Mouse (Mus musculus) neutrophil, adult 5-6 weeks (primary cell): ENCODE data around the gene Slco2a1. TPM values are rescaled to one million over a fixed set of nuclear protein-coding genes. Genes with fewer than 3 reads are reported as not detected.
A peak's percentile ranks its signal among the peaks of the same experiment; 100 is the strongest.

Experiments used
- ATAC-seq: fragments of 151-379, 151-347 bp; 2 replicates; pipeline ENCODE4 v1.8.0; 2017; ENCODE audit warnings: mild to moderate bottlenecking, moderate TSS enrichment; ENCODE audit not compliant: insufficient number of reproducible peaks, poor library complexity, low FRiP score, severe bottlenecking; ENCODE audit errors: extremely low read depth
- total RNA-seq: library from RNA; stranded (forward); fragments of 200-1000 nt; gene quantifications from 2 replicates; pipeline ENCODE4 v1.2.3, GENCODE M21; 2017

Gene Slco2a1
- total RNA-seq, 1 experiment from 2014 or later = not detected

DNA sequence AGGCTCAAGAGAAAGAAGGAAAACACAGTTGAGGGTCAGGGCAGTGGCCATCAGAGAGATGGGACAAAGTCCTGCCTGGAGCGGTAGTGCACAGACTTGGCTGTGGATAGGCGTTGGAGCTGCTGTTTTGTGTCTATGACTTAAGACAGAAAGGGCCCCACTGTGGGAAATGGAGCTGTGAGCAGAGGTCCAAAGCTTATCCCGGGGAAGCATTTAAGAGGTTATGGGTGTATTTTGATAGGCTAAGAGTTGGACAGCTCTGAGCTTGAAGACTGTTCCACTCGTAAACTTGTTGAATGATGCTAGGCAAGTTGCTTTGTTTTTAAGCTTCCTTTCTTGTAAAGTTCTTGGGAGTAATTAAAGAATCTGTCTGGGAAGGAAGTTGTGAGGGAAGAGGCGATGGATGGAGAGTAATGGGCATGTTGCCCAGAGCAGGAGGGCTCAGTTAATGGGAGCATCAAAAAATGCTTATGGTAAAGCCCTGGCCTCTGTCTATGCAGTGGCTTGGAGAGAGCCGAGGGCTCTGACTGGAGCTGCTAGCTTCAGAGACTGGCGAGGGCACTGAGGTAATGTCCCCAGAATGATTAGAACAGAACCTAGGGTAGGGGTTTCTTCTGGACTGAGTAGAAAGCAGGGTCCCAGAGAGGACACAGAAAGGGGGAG lies 83.2 kb downstream of the Slco2a1 start:
- no peak for ATAC-seq

DNA sequence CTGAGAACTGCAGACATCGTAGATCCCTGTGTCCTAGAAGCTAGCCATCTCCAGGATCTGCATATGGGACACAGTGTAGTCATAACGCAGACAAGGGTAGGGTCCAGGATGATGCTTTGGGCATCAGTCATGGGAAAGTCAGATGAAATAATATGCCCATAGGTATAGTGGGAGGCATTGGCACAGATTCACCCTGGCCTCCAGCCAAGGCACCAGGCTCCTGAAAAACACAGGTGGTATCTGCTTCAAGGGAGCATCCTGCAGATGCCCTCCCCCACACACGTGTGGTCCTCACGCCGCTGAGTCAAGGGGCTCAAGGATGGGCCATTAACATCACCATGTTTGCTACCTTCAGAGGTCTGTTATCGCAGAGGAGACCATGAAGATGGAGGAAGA lies 83.7 kb downstream of the Slco2a1 start:
- ATAC-seq = no peak

- no peak for ATAC-seq
These were observed 84.5 kb downstream of the Slco2a1 start for GRCm38 (mm10) chr9:103072926-103073515.

DNA sequence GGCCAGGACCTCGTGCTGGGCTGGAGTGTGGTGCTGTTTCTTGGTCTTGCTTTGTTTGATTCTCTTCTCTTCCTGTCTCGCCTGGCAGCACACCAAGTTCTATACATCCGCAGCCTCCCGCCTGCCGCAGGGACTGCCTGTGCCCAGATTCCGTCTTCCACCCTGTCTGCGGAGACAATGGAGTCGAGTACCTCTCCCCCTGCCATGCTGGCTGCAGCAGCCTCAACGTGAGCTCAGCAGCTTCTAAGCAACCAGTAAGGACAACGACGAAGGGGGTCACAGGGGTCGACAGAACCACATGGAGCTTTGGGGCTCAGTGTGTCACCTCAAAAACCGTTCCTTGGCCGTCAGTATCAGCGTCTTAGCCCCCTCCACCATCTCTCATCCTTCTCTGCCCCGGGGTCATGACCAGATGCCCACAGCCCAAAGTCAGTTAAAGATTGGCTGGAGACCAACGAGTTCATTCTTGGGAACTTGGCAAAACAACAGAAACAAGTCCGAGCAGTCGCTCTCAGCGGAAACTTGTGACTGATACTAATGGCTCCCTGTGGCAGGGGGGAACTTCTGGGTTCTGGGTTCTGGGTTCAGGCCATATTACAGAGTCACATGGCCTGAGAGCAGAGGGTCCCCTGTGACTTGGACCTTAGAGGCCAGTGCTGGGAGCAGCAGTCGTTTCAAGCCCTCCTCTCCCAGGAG lies 88.5 kb downstream of the Slco2a1 start:
- ATAC-seq = no peak

DNA sequence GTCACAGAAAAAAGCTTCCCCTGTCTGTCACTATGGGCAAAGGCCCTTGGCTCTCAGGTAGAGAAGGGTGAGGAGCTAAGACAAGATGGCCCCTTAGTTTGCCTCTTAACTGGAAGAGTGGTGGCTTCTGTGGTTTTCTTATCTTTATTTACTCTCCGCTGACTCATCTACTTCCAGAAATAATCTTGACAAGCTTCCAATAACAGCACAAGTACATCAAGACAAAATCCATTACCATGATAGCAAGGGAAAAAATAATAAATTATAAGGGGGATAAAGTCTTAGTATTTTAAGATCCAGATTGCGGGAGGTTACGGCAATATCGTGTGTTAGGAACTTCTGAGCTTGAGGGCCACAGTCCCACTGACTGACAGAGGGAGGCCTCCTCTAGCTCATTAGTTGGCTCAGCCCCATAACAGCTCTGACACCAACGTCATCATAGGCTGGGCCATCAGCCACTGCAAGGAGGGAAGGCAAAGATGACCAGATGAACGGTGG lies 89.7 kb downstream of the Slco2a1 start:
- no peak for ATAC-seq

- ATAC-seq = no peak
These were observed 91.7 kb downstream of the Slco2a1 start for GRCm38 (mm10) chr9:103080211-103080610.

- no peak for ATAC-seq
These were observed 93.9 kb downstream of the Slco2a1 start for GRCm38 (mm10) chr9:103082246-103082975.

- ATAC-seq = no peak
These were observed 94.9 kb downstream of the Slco2a1 start for GRCm38 (mm10) chr9:103083405-103083804.

DNA sequence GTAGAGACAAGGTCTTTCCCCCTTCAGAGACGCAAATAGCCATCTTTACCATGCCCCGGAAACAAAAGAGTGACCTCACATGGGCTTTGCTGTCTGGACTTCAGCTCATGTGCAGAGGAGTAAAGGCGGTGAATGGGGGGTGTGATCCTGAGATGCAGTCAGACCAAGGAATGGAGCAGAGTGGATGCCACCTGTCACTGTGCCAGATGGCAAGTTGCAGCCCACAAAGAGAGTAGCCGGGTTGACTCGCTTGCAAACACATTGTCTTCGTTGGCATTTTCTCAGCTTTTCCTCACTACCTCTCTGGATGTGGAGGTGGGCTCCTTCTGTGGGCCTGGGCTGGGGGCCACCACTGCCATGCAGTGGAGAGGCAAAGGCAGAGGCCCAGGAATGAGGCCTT lies 98.2 kb downstream of the Slco2a1 start:
- no peak for ATAC-seq

DNA sequence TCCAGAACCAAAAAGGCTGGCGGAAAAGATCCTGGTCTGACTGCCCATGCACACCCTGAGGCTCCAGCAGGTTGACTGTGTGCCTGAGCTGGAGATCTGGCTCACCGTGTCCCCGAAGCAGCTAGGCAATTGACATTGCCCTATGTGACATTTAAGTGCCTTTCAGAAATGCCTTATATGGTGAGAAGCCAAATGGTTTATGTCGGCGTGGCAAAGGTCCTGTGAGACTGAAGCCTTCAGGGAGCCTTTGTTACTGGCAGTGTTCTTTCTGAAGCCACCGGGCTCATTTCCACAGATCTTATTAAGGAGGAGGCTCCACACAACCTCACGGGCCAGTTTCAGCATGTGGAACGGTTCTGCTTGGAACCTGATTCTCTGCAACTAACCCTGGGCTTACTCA lies 98.8 kb downstream of the Slco2a1 start:
- no peak for ATAC-seq

GRCm38 (mm10) chr9:103088661-103089060 lies 100.1 kb downstream of the Slco2a1 start:
- ATAC-seq = no peak

- ATAC-seq = no peak
These were observed 101.8 kb downstream of the Slco2a1 start for GRCm38 (mm10) chr9:103090116-103090875.

DNA sequence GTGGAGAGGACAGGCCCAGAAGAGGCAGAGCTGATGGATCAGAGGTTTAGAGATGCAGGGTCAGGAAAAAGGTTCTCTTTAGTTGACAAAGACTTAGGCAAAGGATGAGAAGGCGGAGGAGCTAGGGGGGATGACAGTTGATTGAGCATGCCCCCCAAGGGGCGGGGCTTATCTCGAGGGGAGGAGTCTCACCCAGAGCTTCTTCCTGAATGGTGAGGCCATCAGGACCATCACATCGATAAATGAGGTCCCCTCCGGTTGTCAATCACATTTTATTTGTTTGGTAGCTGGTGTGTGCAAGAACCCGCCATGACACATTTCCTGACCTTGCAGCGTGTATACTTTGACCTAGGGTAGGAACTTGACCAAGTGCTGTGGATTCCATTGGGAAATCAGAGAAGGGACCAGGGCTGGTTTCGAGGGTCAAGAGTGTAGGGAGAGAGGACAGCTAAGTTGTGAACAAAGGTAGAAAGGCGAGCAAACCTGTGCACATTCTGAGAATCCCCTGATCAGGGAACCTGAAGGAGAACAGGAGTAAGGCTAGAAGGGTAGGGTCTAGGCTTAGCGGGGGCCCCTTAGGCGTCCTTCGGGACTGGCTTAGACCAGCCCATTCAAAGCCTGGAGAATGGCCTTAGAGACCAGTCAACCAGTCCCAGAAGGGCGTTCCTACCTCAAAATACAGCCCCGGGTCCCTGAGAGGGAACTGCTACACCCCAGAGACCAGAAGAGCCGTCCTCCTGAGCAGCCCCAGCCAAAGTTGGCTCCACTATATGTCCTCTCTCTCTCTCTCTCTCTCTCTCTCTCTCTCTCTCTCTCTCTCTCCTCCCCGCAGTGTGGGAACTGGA lies 102.7 kb downstream of the Slco2a1 start:
- no peak for ATAC-seq

GRCm38 (mm10) chr9:103092248-103092647 lies 103.7 kb downstream of the Slco2a1 start:
- peak; percentile 80 for ATAC-seq

DNA sequence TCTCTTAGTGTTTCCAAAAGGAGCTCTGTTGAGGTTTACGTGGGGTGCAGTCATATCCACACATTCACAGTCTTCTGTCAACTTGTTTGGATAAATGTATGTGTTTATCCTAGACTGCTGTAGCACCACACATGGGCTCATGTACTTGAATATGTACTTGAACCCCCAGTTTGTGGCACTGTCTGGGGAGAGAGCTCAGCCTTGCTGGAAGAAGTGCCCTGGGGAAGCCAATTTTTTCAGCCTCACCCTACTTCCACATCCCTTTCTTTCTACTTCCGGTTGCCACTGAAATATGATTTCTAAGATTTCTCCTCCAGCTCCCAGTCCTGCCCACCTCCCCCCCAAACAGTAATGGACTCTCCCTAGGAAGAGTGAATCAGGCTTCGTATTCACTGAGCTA lies 105.2 kb downstream of the Slco2a1 start:
- no peak for ATAC-seq

GRCm38 (mm10) chr9:103108341-103108798 lies 119.9 kb downstream of the Slco2a1 start:
- ATAC-seq = peak; percentile 50

DNA sequence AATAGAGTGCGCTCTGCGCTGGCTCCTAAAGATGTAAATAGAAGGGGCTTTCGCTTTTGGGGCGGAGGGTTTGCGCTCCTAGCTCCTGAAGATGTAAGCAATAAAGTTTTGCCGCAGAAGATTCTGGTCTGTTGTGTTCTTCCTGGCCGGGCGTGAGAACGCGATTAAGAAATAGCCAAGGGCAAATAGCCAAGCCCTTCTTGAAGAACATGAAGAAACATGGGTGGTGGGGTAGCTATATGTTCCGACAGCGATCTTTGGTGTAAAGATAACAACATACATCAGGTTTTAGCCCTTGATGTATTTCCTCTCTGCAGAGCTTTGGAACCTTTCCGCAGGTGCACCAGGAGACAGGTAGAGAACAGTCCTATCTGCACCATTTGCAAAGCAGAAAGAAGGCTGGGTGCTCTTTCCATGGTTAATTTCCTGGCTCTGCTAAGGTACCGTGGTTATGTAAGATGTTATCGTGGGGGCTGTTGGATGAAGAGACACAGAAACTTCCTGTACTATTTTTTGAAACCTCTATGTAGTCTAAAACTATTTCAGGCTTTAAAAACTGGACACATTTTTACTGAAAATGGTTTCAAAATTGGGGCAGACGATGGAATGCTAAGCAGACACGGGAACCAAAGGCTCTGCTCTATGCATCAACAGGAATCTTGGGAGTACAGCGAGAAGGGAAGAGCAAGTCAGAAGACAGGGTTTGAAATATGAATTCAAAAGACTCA lies 120.6 kb downstream of the Slco2a1 start:
- no peak for ATAC-seq
